Mouse (Mus musculus): Measurements from ENCODE around the gene Lix1l.

Lix1l gene

GRCm38 (mm10) chr3:96675171-96675570, 74.2 kb downstream of the Lix1l start:
- 91% methylated on average over 3 of the region's 3 CpGs for WGBS

- 65% methylated on average over 3 of the region's 3 CpGs for WGBS
These were observed 74.7 kb downstream of the Lix1l start for GRCm38 (mm10) chr3:96675690-96676089.
